Mouse (Mus musculus) stomach, embryonic 14.5 days (tissue): ENCODE data around the gene C1qtnf1. TPM values are rescaled to one million over a fixed set of nuclear protein-coding genes. Genes with fewer than 3 reads are reported as not detected.

Source experiments
- ATAC-seq: fragments of 200-750 bp; cut with Nextera tagmentation; 2 replicates; pipeline ENCODE4 v1.8.0; 2017; ENCODE audit warnings: low read depth, moderate TSS enrichment; ENCODE audit not compliant: insufficient number of reproducible peaks, insufficient read depth, low FRiP score
- H3K27ac ChIP-seq: fragments of 300-500 bp; sonication (generic); 2 replicates; pipeline ENCODE4 v1.5.1; 2014; ENCODE audit warnings: mild to moderate bottlenecking, low read length, moderate library complexity, mixed read lengths
- H3K27me3 ChIP-seq: fragments of 300-500 bp; sonication (generic); 2 replicates; pipeline ENCODE4 v1.6.1; 2014; ENCODE audit warnings: low read length, control low read depth, mixed read lengths; ENCODE audit not compliant: control insufficient read depth, insufficient read depth
- H3K36me3 ChIP-seq: fragments of 300-500 bp; sonication (generic); 2 replicates; pipeline ENCODE4 v1.6.1; 2014; ENCODE audit warnings: mild to moderate bottlenecking, control low read depth, low read length, moderate library complexity, mixed read lengths; ENCODE audit not compliant: control insufficient read depth, insufficient read depth
- H3K4me1 ChIP-seq: fragments of 300-500 bp; sonication (generic); 2 replicates; pipeline ENCODE4 v1.6.1; 2014; ENCODE audit warnings: low read length, control low read depth, mixed read lengths; ENCODE audit not compliant: control insufficient read depth, insufficient read depth
- H3K4me2 ChIP-seq: fragments of 300-500 bp; sonication (generic); replicated peaks from 2 replicates; pipeline ENCODE4 v1.6.1; 2014; ENCODE audit warnings: low read depth, low read length, control low read depth
- H3K4me3 ChIP-seq: fragments of 300-500 bp; sonication (generic); 2 replicates; pipeline ENCODE4 v1.5.1; 2014; ENCODE audit warnings: low read depth, low read length, control low read depth
- H3K9ac ChIP-seq: fragments of 300-500 bp; sonication (generic); replicated peaks from 2 replicates; pipeline ENCODE4 v1.6.1; 2014; ENCODE audit warnings: low read depth, mild to moderate bottlenecking, control low read depth, low read length, moderate library complexity, mixed read lengths
- H3K9me3 ChIP-seq: fragments of 300-500 bp; sonication (generic); 2 replicates; pipeline ENCODE4 v1.6.1; 2016; ENCODE audit warnings: low read depth, low read length, control low read depth; ENCODE audit not compliant: control insufficient read depth
- WGBS: fragments of 180-500 bp; shearing (Covaris S2); extraction: QIAGEN DNeasy Blood & Tissue Kit; methylation state at CpG from one replicate; pipeline ENCODE4 v1.1.7; 2014; 5-methylcytosine and 5-hydroxymethylcytosine counted together
- polyA plus RNA-seq: library from polyadenylated mRNA; unstranded; fragments of >200 nt; fragmentation: Nextera tagmentation; extraction: Ambion mirVana; gene quantifications from 2 replicates; pipeline ENCODE4 v1.2.1, GENCODE M21; 2014

Gene C1qtnf1
- polyA plus RNA-seq, 1 experiment from 2014 or later, result 7.0 TPM

DNA sequence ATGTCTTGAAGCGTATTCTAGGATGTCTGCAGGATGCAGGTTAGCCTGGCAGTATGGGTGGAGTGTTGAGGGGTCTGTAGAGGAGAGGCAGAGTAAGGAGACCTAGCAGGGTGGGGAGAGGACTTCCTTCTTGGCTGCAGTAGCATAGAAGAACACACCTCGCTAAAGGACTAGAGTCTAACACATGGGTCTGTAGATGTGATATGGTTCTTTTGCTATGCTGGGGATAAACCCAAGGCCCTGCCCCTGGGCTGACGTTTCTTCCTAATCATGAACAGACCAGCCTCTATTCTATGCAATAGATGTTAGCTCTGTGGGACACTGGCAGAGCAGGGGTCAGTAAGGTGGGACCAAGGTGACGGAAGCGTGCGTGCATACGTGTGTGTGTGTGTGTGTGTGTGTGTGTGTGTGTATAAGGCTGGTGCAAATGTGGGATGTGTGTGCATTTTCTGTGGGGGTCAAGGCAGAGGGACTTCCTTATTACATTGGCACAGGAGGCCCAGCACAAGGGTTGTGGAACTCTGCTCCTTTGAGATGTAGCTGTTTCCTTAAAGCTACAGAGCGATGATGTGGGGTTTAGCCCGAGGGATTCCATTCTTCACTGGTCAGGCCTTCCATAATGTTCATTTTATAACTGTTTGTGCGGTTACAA is 41.6 kb downstream of the C1qtnf1 start:
- H3K27me3 ChIP-seq, result no peaks in the 10 kb centered on the region
- no peak overlapping the region for H3K4me2 ChIP-seq
- no peak for ATAC-seq
- H3K4me3 ChIP-seq, result no peak overlapping the region
- peaks cover 4% of the 10 kb centered on the region; the same call in 1 of the 2 replicates for H3K4me1 ChIP-seq
- WGBS, result 69% methylated on average over 10 of the region's 10 CpGs
- no peak overlapping the region for H3K9ac ChIP-seq
- no peaks in the 10 kb centered on the region for H3K36me3 ChIP-seq
- peak overlapping the region; percentile 90 for H3K27ac ChIP-seq
- H3K9me3 ChIP-seq, result no peaks in the 10 kb centered on the region

DNA sequence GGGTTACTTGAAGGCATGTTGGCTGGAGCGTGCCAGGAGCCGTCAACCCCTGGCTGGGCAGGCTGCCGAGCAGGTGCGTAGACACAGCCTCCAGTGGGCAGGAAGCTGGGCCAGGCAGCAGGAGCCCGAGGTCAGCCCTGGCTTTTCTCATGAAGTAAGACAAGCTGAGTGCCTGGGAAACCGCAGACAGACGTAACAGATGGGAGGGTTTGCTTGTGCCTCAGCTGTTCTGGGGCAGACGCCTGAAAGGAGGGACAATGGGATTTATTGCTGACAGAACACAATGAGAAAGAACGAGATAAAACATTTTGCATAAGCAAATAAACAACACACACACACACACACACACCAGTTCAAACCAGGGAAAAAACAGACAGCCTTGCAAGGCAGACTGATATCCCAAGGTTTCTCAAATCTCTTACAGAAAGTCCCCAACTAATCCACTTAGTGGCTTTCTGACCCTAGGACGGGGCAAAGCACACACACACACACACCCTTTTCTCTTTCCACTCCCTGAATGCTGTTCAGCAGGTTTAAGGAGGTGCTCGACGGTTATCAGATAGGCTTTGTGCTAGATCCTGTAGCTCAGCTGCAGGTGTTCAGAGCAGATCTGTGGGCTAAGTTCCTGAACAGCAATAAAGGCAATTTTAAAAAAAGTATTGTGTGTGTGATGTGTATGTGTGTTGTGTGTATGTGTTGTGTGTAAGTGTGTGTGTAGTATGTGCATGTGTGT is 42.4 kb downstream of the C1qtnf1 start:
- 12% methylated on average over 12 of the region's 12 CpGs for WGBS
- Histone ChIP-seq H3K27ac (peak overlapping the region; percentile 90), H3K27me3 (no peaks in the 10 kb centered on the region), H3K9ac (no peak overlapping the region), H3K4me2 (no peak overlapping the region), H3K36me3 (no peaks in the 10 kb centered on the region), H3K9me3 (no peaks in the 10 kb centered on the region), H3K4me1 (peaks cover 4% of the 10 kb centered on the region; the same call in 1 of the 2 replicates), H3K4me3 (no peak overlapping the region)
- peak; percentile 87 for ATAC-seq

DNA sequence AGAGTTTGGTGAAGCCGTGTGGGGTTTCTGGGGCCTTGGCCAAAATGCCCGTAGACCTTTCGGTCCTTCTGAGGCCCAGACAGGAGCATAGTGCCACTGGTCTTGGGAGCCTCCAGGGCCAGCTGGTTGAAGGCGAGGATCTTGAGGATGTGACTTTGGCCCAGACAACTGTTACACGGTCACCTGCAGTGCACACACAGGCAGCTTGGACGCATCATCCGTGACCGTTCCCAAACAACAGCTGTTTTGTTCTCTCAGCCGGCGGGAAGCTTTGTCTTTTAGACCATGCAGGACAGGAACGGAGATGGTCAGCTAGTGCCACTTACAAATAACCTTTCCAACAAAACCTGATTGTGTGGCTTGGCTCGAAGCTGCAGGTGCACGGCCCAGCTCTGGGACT is 43.7 kb downstream of the C1qtnf1 start:
- H3K27me3 ChIP-seq, result no peaks in the 10 kb centered on the region
- H3K36me3 ChIP-seq, result no peaks in the 10 kb centered on the region
- no peak overlapping the region for H3K4me2 ChIP-seq
- no peak overlapping the region for H3K4me3 ChIP-seq
- peaks cover 4% of the 10 kb centered on the region; the same call in 1 of the 2 replicates for H3K4me1 ChIP-seq
- H3K9ac ChIP-seq, result no peak overlapping the region
- no peak for ATAC-seq
- H3K9me3 ChIP-seq, result no peaks in the 10 kb centered on the region
- no peak overlapping the region for H3K27ac ChIP-seq
- 83% methylated on average over 13 of the region's 13 CpGs for WGBS

DNA sequence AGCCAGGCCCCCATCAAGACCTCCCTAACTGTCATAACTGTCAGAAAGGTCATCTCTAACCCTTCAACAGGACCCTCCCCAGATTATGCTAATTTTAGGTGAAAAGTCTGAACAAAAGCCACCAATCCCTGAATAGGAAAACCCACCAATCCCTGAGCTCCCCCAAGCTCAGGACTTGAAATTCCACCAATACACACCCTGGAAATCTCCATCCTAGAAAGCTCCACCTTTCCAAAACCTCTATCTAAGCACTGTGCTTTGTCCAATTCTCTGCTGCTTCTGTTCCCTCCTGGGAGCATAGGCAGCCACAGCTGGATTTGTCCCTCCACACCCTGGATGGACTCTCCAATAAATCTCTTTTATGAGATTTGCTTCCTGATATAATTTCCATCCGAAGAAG is 45.2 kb downstream of the C1qtnf1 start:
- H3K9me3 ChIP-seq, result no peaks in the 10 kb centered on the region
- no peaks in the 10 kb centered on the region for H3K27me3 ChIP-seq
- H3K4me3 ChIP-seq, result no peak overlapping the region
- H3K36me3 ChIP-seq, result no peaks in the 10 kb centered on the region
- H3K4me2 ChIP-seq, result no peak overlapping the region
- H3K4me1 ChIP-seq, result peaks cover 7% of the 10 kb centered on the region; the same call in 1 of the 2 replicates
- H3K27ac ChIP-seq, result no peak overlapping the region
- no peak for ATAC-seq
- H3K9ac ChIP-seq, result no peak overlapping the region
- 100% methylated on average over 1 of the region's 1 CpGs for WGBS

DNA sequence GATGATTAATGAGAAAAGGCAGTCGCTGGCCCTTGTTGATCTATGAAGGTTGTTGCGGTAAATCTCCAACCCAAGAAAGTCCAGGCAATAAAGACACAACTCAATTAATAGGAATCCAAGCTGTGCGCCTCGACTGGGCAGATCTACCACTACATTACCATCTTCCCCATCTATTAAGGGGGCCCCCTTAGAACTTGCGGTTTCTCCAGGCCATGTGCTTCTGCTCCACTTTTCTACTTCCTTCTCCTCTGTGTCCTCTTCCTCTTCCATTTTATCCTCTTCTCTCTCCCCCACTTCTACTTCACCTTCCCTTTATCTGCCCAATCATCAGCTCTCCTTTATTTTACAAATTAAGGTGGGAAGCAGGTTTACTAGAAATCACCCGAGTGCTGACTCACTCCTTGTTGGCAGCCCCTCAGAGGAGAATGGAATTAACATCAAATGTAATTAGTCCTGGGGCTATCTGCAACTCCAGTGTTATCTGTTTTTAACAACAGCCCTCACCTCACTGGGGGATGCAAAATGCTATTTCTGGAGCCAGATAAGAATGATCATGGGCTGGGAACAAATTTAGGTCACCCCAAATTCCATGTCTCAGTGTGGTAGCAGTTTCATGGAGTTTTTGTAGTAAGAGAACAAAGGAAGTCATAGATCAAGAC is 46.0 kb downstream of the C1qtnf1 start:
- no peak overlapping the region for H3K27ac ChIP-seq
- H3K4me3 ChIP-seq, result no peak overlapping the region
- H3K36me3 ChIP-seq, result no peaks in the 10 kb centered on the region
- H3K27me3 ChIP-seq, result no peaks in the 10 kb centered on the region
- WGBS, result 78% methylated on average over 6 of the region's 6 CpGs
- no peak overlapping the region for H3K4me2 ChIP-seq
- no peaks in the 10 kb centered on the region for H3K9me3 ChIP-seq
- no peak for ATAC-seq
- peaks cover 7% of the 10 kb centered on the region; the same call in 1 of the 2 replicates for H3K4me1 ChIP-seq
- H3K9ac ChIP-seq, result no peak overlapping the region

DNA sequence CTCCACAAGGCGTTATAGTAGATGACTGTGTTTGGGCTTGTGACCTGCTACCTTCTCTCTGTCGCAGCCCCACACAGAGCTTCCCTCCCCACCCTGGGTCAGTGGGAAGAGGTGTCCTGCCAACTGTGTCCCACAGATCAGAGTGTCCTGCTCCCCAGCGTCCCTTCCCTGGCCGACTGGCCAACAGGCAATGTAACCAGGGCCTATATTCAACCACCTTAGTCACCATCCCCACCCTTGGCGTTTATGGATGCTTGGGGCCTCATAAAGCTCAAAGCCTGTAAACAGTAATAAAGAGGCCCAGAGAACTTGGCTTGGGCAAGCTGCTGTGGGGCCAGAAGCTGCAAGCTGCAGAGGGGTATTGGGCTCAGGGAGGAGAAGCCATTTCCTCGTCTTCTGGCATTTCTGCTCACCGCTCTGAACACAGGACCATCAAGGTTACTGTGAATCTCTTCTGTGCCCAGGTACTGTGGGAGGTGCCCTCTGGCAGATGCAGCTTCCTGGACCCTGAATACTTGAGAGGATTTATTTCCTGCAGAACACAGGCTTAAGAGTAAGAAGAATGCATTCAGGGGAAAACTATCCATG is 47.6 kb downstream of the C1qtnf1 start:
- no peak overlapping the region for H3K4me3 ChIP-seq
- no peak for ATAC-seq
- 77% methylated on average over 7 of the region's 7 CpGs for WGBS
- no peak overlapping the region for H3K9ac ChIP-seq
- 0 out of 2 replicates have a peak, but pooled peaks cover 3% of the 10 kb centered on the region for H3K4me1 ChIP-seq
- H3K27ac ChIP-seq, result no peak overlapping the region
- H3K9me3 ChIP-seq, result no peaks in the 10 kb centered on the region
- H3K4me2 ChIP-seq, result no peak overlapping the region
- no peaks in the 10 kb centered on the region for H3K27me3 ChIP-seq
- no peaks in the 10 kb centered on the region; the same call in 1 of the 2 replicates for H3K36me3 ChIP-seq

DNA sequence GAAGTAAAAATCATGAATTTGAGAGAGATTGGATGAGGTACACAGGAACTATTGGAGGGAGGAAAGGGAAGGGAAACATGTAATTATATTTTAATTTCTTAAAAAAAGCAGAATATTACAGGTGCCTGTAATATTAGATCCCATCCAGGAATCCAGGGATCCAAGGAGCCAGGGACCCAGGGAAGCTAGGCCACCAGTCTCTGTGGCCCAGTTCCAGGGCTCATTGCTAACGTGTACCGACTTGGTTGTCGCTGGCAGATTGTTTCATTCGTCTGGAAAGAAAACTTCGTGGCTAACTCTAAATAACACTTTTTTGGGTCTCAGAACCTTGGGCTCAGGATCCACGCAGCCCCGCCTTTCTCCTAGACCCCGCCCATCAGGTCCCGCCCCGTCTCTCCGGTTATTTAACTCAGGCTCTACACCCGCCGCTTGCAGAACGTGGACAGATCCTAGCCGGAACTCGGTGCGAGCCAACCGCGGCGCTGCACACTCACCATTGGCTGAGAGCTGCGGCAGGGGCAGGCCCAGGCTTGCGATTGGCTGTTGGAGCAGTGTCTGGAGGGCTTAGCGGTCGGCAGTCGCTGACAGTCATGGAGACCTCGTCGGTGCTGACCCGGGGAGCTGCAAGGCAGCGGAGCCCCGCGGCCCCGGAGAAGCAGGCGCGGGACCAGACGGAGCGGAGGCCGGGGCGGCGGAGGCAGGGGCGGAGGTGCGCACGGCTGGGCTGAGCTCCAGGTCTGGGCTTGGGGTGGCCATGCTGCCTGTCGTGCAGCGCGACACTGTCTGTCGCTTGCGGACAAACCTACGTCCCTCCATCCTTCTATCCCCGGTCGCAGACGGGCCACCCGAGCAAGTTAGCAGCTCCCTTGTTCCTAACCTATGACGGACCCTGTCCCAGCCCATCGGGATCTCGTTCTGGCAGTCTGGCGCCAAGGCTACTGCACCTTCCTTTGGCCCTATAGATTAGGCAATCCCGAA is 48.7 kb downstream of the C1qtnf1 start, which contains the start of gene Engase:
Engase (plus strand) TSS at position 434 of the 978 bp plus-strand sequence.
- no peak within 1 kb of the TSS for H3K27ac ChIP-seq
- peak within 1 kb of the TSS; percentile 76 for H3K4me3 ChIP-seq
- H3K27me3 ChIP-seq, result no peaks in the 10 kb centered on the region
- ATAC-seq, result peak; percentile 100
- peak within 1 kb of the TSS; percentile 57; the same call in 1 of the 2 replicates for H3K9ac ChIP-seq
- H3K36me3 ChIP-seq, result no peaks in the 10 kb centered on the region; the same call in 1 of the 2 replicates
- 0 out of 2 replicates have a peak, but pooled peaks cover 3% of the 10 kb centered on the region for H3K4me1 ChIP-seq
- WGBS, result under 1% methylated on average over 57 of the region's 57 CpGs
- H3K9me3 ChIP-seq, result no peaks in the 10 kb centered on the region
- peak within 1 kb of the TSS; percentile 95 for H3K4me2 ChIP-seq
